Mouse (Mus musculus): ENCODE results near the gene Mier2.

The Mier2 gene

DNA sequence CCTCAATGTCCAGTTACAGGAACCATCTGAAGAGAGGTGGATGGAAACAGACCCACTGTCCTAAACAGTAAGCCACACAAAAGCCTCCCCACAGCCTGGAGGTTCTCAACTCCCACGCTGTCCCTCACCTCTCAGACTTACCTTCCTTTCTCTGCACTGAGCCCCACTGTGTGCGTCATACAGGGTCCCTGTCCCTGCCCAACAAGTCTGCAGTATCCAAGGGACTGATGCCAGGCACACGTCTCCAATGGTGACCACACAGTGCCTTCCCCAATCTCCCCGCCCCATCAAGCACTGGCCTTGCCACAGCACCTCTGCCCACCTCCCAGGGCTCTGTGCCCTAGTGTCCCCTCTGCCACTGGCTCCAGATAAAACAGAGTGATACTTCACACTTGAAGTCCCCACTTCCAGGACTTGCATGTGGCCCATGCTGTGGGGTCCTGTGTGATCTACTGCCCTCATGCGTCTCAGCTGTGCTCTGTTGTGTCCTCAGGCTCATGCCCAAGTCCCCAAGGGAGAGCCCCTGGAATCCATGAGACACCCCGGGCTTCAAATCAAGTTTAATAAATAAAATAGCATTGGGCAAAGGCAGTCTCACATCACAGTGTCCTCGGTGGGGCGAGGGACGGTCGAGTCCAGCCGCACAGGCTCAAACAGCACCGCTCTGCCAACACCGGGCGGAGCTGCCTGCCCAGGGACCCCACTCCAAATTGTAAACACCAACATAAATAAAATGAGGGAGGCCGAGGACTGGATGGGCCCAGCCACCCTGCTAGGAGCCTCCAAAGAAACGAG lies 15.1 kb downstream of the Mier2 start:
- DNase-seq (ENCODE audit: low spot score) = no peak

DNA sequence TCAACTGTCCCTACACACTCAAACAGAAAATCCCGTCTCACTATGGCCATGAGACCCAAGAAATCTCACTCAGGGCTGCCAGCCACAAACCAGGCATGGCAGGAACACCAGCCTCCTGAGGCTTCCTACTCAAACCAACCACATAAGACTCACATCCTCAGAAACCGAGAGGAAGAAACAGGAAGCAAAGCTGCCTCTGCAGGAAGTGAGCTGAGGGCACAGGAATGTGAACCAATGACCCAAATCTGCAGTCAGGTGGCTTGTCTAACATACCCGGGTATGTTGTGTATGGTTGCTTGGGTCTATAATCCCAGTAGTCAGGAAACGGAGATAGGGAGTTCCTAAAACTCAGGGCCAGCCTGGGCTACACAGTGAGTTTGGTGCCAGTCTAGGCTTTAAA lies 16.1 kb downstream of the Mier2 start:
- DNase-seq (ENCODE audit: low spot score) = no peak

GRCm38 (mm10) chr10:79538323-79538722 lies 16.7 kb downstream of the Mier2 start:
- no peak for DNase-seq (ENCODE audit: low spot score)

- no peak for DNase-seq (ENCODE audit: low spot score)
Measured at GRCm38 (mm10) chr10:79537781-79538180, 17.2 kb downstream of the Mier2 start.

DNA sequence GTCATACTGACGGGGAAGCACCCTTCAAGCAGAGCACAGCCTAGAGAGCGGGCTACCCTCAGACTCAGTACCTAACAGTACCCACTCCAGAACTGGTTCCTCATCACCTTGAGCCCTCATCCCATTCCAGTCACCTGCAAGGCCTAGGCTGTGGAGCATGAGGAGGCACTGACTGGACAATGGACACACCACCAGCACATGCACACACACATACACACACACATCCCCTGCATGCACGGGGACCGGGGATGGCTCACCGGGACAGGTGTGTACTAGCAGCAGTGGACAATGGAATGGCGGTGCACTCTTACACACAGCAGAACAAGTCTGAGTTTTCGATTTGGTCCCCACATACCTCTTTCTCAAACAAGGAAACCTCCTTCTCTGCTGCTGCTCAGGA lies 17.7 kb downstream of the Mier2 start:
- no peak for DNase-seq (ENCODE audit: low spot score)

DNA sequence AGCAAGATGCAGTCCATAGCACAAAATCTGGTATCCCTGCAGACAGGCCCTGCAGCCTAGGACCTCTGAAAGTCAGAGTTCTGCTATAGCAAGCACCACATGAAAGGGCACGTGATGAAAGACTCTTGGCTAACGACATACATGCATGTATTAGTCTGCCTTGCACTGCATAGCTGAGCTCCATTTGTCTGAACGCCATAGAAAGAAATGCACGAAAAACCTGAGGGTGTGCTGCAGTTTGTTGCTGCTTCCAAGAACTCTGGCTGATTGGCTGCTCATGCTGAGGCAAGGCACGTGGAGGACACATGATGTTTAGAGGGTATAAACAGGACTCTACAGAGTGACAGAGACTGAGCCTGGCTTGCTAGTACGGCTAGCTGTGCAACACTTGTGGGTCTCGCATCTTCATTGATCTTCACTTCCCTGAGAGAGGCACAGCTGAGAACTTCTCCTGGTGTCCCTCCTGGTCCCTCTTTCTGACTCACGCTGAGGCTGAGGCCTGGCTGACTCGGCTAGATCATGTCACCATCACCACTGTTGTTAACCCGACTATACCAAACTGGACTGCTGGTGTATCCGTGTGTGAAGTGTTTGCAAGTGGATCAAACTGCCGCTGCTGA lies 18.4 kb downstream of the Mier2 start:
- no peak for DNase-seq (ENCODE audit: low spot score)

DNA sequence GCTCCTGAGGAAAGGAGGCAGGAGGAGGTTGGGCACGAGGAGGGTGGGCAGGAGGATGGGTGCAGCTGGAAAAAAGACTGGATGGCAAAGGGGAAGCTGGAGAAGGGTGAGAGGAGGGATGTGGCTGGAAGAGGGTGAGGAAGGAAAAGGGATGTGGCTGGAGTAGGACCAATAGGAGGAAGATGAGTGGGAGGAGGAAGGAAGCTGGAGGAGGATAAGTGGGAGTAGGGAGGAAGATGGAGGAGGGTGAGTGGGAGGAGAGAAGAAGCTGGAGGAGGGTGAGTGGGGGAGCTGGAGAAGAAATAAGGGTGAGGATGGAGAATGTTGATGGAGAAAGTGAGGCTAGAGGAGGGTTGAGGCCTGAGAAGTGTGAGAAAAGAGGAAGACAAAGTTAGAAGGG lies 19.6 kb downstream of the Mier2 start:
- no peak for DNase-seq (ENCODE audit: low spot score)

DNA sequence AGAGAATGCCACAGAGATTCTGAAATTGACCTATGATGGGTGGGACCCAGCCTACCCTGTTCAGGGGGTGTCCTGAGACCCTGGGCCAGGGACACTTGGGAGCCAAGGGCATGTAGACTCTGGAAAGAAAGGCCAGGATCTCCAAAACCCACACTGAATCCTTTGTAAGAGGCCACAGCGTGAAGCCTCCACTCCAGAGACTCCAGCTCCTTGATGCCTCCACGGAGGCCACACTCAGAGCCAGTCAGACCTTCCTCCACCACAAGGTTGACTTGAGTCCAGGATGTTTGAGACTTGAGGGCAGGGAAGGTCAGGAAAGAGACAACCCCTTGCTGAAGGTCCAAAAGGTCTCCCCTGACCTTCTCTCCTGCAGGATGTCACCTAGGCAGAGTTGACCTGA lies 20.6 kb downstream of the Mier2 start:
- DNase-seq (ENCODE audit: low spot score) = no peak

DNA sequence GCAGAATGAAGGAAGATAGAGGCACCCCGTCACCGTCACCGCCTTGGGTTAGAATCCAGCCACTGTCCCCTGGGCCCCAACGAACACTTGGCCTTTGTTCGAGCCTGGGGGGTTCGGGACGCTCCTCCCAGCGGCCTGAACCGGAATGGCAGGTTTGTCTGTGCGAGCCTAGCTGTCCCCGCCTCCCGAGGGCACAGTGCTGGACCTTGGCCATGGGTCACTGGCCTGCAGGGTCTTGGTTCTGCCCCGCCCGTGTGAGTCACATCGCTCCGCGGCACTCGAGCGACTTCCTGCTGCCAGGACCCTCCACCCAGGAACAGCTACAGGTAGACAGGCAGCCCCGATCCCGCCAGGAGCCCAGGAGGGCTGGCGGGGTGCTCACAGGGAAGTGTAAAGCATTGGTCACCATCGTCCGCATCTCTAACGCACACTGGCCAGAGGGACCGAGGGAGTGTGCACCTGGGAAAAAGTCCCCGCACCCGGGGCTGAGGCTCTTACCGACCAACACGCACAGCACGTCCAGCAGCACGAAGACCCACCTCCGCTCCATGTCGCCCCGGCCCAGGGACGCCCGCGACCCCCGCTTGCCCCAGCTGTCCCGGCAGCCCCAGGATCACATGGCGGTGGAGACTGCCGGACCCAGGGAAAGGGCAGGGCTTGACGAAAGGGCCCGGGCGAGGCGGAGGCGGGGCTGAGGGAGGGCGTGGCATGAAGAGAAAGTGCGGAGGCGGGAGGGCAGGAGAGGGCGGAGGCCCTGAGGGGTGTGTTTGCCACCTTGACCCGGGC lies 21.7 kb downstream of the Mier2 start, which contains the start of gene Plpp2:
Gene Plpp2 (minus strand): TSS at position 671 of the 786 bp plus-strand sequence.
- peak; percentile 91 for DNase-seq (ENCODE audit: low spot score)

- DNase-seq (ENCODE audit: low spot score) = no peak
Measured at GRCm38 (mm10) chr10:79532678-79533077, 22.3 kb downstream of the Mier2 start.

GRCm38 (mm10) chr10:79531593-79531992 lies 23.4 kb downstream of the Mier2 start:
- DNase-seq (ENCODE audit: low spot score) = no peak

GRCm38 (mm10) chr10:79530721-79531120 lies 24.3 kb downstream of the Mier2 start:
- DNase-seq (ENCODE audit: low spot score) = no peak

DNA sequence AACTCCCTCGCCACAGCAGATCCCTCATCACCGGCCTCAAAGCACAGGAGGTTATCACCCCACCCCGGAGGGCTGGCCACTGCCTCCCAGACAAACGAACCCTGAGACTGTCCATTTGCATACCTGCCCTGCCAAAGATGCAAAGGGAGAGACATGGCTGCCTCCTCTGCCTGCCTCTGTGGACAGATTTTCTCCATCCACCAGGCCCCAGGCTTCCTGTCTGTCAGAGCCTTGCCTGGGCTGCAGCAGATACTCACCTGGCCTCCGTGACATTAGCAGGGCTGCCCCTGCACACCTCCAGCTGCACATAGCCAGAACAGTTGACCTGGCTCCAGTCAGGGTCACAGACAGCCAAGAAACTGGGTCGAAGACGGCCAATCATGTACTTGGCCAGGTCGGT lies 24.8 kb downstream of the Mier2 start:
- no peak for DNase-seq (ENCODE audit: low spot score)

GRCm38 (mm10) chr10:79528081-79528480 lies 26.9 kb downstream of the Mier2 start:
- no peak for DNase-seq (ENCODE audit: low spot score)

DNA sequence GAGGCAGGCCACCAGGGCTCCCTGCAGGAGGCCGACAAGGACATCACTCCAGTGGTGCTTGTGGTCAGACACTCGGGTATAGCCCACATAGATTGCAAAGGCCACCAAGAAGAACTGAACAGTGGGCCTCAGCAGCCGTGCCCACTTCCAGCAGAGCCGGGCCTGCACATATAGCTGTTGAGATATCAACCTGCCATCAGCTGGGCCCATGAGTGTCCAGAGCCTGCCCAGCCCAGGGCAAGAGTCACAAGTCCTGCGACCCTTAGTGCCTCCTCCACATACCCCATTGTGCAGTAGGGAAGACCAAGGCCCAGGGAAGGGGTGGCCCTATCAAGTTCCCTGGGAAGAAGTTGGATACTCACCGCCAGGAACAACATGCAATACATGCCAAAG lies 27.6 kb downstream of the Mier2 start:
- DNase-seq (ENCODE audit: low spot score) = no peak

DNA sequence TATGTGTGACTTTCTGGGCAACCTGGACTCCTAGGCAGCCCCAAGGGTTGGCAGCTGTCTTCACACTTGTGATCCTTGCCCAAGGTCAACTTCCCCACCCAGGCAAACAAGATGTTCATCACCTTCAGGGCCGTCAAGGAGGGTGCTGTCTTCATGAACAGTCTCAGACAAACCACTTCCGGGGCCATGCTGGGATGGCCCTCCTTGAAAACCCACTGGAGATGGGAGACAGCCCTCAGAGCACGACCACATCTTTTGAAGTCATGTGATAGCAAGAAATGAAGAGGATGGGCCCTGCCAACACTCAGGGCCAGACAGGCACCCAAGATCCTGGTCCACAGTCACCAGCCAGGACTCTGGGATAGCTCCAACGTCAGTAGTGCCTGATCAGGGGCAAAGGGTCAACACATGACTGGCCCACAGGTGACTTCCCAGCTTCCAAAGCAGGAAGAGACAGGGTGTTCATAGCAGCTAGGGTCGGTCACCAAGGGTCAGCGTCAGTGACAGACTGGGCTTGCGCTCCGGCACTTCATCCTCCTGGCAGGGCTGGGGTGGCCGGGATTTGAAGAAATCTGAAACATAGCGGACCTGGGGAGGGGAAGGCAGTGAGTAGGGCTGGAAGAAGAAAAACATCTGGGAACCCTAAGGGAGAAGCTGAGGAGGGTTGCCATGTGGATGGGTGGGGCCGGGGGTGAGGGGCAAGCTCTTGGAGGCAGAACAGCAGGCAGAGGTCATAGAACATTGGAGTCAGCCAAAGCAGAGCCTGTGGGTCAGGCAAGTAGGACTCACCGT lies 28.1 kb downstream of the Mier2 start:
- no peak for DNase-seq (ENCODE audit: low spot score)

DNA sequence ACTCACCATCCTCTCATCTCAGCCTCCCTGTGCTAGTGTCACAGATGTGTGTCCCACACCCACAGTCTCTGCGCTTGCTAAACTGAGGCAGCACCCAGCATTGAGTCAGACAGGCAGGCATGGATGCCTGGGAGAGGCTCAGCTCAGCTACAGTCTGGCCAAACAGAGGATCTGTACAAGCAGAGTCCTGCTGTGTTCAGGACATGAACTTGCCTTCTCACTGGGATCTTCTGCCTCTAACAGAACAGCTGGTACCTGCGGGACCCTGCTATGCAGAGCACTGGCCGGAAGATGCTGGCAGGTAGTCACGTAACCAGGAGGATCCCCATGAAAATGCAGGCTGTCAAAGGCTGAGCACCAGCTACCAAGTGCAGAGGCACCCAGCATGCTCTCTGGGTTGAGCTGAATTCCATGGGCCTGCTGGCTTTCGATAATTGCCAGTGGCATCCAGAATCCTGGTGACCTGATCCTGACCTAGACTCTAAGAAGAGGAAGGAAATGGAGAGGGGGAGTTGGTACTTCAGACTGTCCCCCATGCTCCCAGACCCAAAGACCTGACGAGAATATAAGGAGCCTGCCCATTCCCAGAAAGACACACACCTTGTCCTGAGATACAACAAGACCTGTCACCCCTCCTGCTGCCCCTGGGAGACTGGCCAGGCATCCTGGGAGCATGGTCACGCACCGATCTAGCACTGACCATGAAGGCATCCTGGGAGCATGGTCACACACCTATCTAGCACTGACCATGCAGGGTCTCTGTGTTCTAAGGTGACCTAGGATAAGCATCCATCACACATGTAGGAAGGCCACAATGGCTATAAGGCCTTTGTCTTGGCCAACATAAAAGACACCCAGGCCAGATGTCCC lies 29.3 kb downstream of the Mier2 start:
- no peak for DNase-seq (ENCODE audit: low spot score)

DNA sequence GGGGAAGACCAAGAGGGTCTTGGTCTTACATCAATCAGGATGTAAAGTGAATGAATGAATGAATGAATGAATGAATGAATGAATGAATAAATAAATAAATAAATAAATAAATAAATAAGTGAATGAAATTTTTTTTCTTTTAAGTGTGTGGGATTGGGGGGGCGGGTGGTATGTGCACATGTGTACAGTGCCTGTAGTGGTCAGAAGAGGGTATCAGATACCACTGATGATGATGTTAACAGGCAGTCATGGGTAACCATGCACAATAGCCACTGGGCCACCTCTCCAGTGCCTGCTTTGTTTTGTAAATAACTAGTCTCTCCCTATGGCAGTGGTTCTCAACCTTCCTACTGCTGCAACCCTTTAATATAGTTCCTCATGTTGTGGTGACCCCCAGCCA lies 30.6 kb downstream of the Mier2 start:
- no peak for DNase-seq (ENCODE audit: low spot score)

GRCm38 (mm10) chr10:79506709-79507108 lies 48.3 kb downstream of the Mier2 start:
- DNase-seq (ENCODE audit: low spot score) = no peak

- peak; percentile 53 for DNase-seq (ENCODE audit: low spot score)
Measured at GRCm38 (mm10) chr10:79502830-79503644, 52.0 kb downstream of the Mier2 start.

All from embryo, embryonic 10 days (tissue).